Comparison of ENCODE assay signal across 13 mouse cellular contexts in genomic region chr5:111017319-111017718, GRCm38 (mm10).
"Had no signal": no experiment of that assay in that cellular context is flagged by ENCODE, and none has a peak within 500 bp of the region (broad histone marks: within the 10 kb centered on the region; RNA-seq: fewer than 3 reads in every experiment).

No protein-coding gene starts in this region.

- H3K27ac ChIP-seq: hindbrain, postnatal 0 days; layer of hippocampus, adult 2 months; limb, embryonic 12.5 days; liver, embryonic 13.5 days; midbrain, embryonic 13.5 days; neural tube, embryonic 12.5 days had no signal

- ATAC-seq: hindbrain, postnatal 0 days; liver, postnatal 0 days; midbrain, embryonic 13.5 days had no signal

- H3K4me1 ChIP-seq: liver, embryonic 13.5 days had no signal

- H3K36me3 ChIP-seq: liver, embryonic 13.5 days; midbrain, embryonic 13.5 days had no signal

- DNase-seq: kidney, adult 9 months; kidney, postnatal 10 days; kidney, postnatal 4 days; liver; liver, embryonic 13.5 days; liver, postnatal 0 days; thymus, adult 18-20 months; thymus, postnatal 25 days had no signal

- H3K9ac ChIP-seq: limb, embryonic 12.5 days; liver, embryonic 13.5 days; liver, postnatal 0 days; midbrain, embryonic 13.5 days; neural tube, embryonic 12.5 days had no signal

- H3K4me2 ChIP-seq: limb, embryonic 12.5 days; liver, embryonic 13.5 days; midbrain, embryonic 13.5 days; neural tube, embryonic 12.5 days had no signal

- H3K4me3 ChIP-seq: layer of hippocampus, adult 2 months; limb, embryonic 12.5 days; liver, embryonic 13.5 days; midbrain, embryonic 13.5 days; neural tube, embryonic 12.5 days had no signal

- H3K9me3 ChIP-seq: liver, embryonic 13.5 days; neural tube, embryonic 12.5 days had no signal

- H3K27me3 ChIP-seq: limb, embryonic 12.5 days; liver, embryonic 13.5 days; midbrain, embryonic 13.5 days; neural tube, embryonic 12.5 days had no signal
